Mouse (Mus musculus) cerebellum, adult 2 months (tissue): Measurements from ENCODE around the gene Hmox2. TPM values are rescaled to one million over a fixed set of nuclear protein-coding genes. Genes with fewer than 3 reads are reported as not detected.

Experiments used
- DNase-seq, 2 experiments: peaks; one replicate each; pipeline ENCODE4 v3.0.0; 2021
- H3K27ac ChIP-seq: fragments of 200-500 bp; 2 replicates; pipeline ENCODE4 v1.5.1; 2012; ENCODE audit warnings: low read length, control low read depth, inconsistent platforms; ENCODE audit not compliant: insufficient read depth
- H3K27me3 ChIP-seq: fragments of 200-500 bp; 2 replicates; pipeline ENCODE4 v1.6.1; 2012; ENCODE audit warnings: inconsistent platforms, mild to moderate bottlenecking, low read length, moderate library complexity; ENCODE audit not compliant: control insufficient read depth, insufficient read depth
- H3K4me1 ChIP-seq: fragments of 200-500 bp; 2 replicates; pipeline ENCODE4 v1.6.1; 2011; ENCODE audit warnings: low read length; ENCODE audit not compliant: control insufficient read depth, insufficient read depth
- H3K4me3 ChIP-seq: fragments of 200-500 bp; replicated peaks from 2 replicates; pipeline ENCODE3; 2011; ENCODE audit warnings: mild to moderate bottlenecking, low read depth, low read length, control low read depth; ENCODE audit not compliant: insufficient read depth
- CTCF ChIP-seq: fragments of 200-500 bp; IDR thresholded peaks from 2 replicates; pipeline ENCODE4 v1.5.1; 2011; ENCODE audit warnings: low read depth, mild to moderate bottlenecking, control low read depth, low read length, moderate library complexity, borderline replicate concordance; ENCODE audit not compliant: insufficient read depth
- POLR2A ChIP-seq: fragments of 200-500 bp; IDR thresholded peaks from 2 replicates; pipeline ENCODE4 v1.6.1; 2011; ENCODE audit warnings: low read length, control low read depth, borderline replicate concordance; ENCODE audit not compliant: insufficient read depth
- WGBS: fragments of 180-500 bp; shearing (Covaris S2); methylation state at CpG from one replicate; pipeline ENCODE4 v1.1.7; 2018; 5-methylcytosine and 5-hydroxymethylcytosine counted together
- polyA plus RNA-seq: library from polyadenylated mRNA; depleted of rRNA; stranded (reverse); fragments of >200 nt; gene quantifications from 2 replicates; pipeline ENCODE4 v1.2.3, GENCODE M21; 2012

Gene Hmox2
- polyA plus RNA-seq, 1 experiment: 135 TPM

- H3K4me3 ChIP-seq: no peak overlapping the region
- DNase-seq: peak; percentile 72 to 76
- peaks cover 15% of the 10 kb centered on the region for H3K4me1 ChIP-seq
- peak overlapping the region; percentile 87 for H3K27ac ChIP-seq
- no peaks in the 10 kb centered on the region for H3K27me3 ChIP-seq
- 37% methylated on average over 17 of the region's 17 CpGs for WGBS
- no peak for TF ChIP-seq POLR2A
- no peak for TF ChIP-seq CTCF
Measured at GRCm38 (mm10) chr16:4713861-4714710, 12.1 kb upstream of the Hmox2 start.

- TF ChIP-seq POLR2A (no peak), CTCF (no peak)
- H3K27me3 ChIP-seq: no peaks in the 10 kb centered on the region
- no peak overlapping the region for H3K27ac ChIP-seq
- peaks cover 15% of the 10 kb centered on the region for H3K4me1 ChIP-seq
- no peak overlapping the region for H3K4me3 ChIP-seq
- 45% methylated on average over 3 of the region's 3 CpGs for WGBS
- DNase-seq: no peak
Measured at GRCm38 (mm10) chr16:4717866-4718265, 8.3 kb upstream of the Hmox2 start.

DNA sequence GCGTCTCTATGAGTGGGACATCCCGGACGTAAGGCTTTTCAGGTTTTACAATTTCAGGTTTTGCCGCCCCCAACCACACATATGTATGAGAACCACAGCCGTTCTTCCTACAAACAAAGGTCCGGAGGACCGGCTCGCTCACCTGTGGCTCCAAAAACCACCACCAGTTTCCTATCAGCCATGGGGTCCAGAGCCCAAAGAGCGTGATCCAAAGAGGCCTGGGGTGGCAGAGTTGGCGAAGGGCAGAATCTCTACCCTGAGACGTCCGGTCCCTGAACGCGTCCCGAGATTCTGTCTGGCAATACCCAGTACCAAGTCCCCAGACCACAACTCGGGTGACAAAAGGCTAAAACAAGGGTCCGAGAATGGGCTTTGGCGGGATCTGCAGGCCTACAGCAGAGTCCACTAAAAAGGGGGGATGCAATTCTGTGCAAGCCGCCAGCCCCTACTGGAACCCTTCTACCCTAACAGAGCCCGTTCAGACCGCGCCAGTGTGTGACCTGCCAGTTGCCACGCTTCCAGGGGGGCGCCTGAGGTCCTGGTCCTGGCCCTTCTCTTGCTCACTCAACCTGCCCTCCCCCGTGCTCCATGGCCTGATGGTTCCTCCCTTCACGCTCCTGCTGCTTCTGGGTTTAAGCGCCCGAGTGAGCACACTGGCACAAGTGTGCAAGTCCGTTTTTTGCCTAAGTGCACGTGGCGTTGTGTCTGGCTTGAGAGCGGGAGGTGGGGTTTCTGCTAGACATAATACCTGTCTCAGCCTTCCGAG lies 7.2 kb upstream of the Hmox2 start, which contains the start of gene Nmral1:
Gene Nmral1 (minus strand): TSS at position 604 of the 766 bp plus-strand sequence.
- peak; percentile 83 to 86 for DNase-seq
- TF ChIP-seq POLR2A (peak; percentile 30; the same call in 1 of the 2 replicates), CTCF (no peak)
- WGBS: 5% methylated on average over 33 of the region's 33 CpGs
- H3K27ac ChIP-seq: peak within 1 kb of the TSS; percentile 92
- peak within 1 kb of the TSS; percentile 95 for H3K4me3 ChIP-seq
- H3K27me3 ChIP-seq: no peaks in the 10 kb centered on the region
- H3K4me1 ChIP-seq: peaks cover 9% of the 10 kb centered on the region

- Histone ChIP-seq H3K4me1 (no peaks in the 10 kb centered on the region; the same call in 1 of the 2 replicates), H3K4me3 (no peak overlapping the region), H3K27me3 (no peaks in the 10 kb centered on the region), H3K27ac (no peak overlapping the region)
- TF ChIP-seq CTCF: no peak
- no peak for TF ChIP-seq POLR2A
- 76% methylated on average over 7 of the region's 7 CpGs for WGBS
- DNase-seq: no peak
Measured at GRCm38 (mm10) chr16:4722128-4722914, 3.8 kb upstream of the Hmox2 start.

- no peaks in the 10 kb centered on the region; the same call in 1 of the 2 replicates for H3K4me1 ChIP-seq
- no peak for DNase-seq
- H3K4me3 ChIP-seq: no peak overlapping the region
- WGBS: 73% methylated on average over 3 of the region's 3 CpGs
- H3K27me3 ChIP-seq: no peaks in the 10 kb centered on the region
- TF ChIP-seq POLR2A (no peak), CTCF (no peak)
- H3K27ac ChIP-seq: no peak overlapping the region
Measured at GRCm38 (mm10) chr16:4722915-4723209, 3.3 kb upstream of the Hmox2 start.

GRCm38 (mm10) chr16:4725266-4725665 lies 895 bp upstream of the Hmox2 start:
- WGBS: 74% methylated on average over 4 of the region's 4 CpGs
- H3K27me3 ChIP-seq: no peaks in the 10 kb centered on the region
- no peak overlapping the region for H3K4me3 ChIP-seq
- no peak for DNase-seq
- H3K27ac ChIP-seq: no peak overlapping the region
- TF ChIP-seq CTCF (no peak), POLR2A (no peak)
- no peaks in the 10 kb centered on the region; the same call in 1 of the 2 replicates for H3K4me1 ChIP-seq

- TF ChIP-seq CTCF (no peak), POLR2A (no peak)
- Histone ChIP-seq H3K4me1 (no peaks in the 10 kb centered on the region; the same call in 1 of the 2 replicates), H3K27ac (peak overlapping the region; percentile 57), H3K4me3 (peak overlapping the region; percentile 73), H3K27me3 (no peaks in the 10 kb centered on the region)
- under 1% methylated on average over 40 of the region's 40 CpGs for WGBS
- DNase-seq: peak in 1 of 2 experiments; percentile 50
Measured at GRCm38 (mm10) chr16:4726528-4727128, 467 bp downstream of the Hmox2 start.
